Comparison of ENCODE assay signal across 8 mouse cellular contexts in genomic region chr13:46735219-46735807, GRCm38 (mm10). TPM values are rescaled to one million over a fixed set of nuclear protein-coding genes. Genes with fewer than 3 reads are reported as not detected.
DNase-seq lines count a peak whose midpoint lies in the region; ATAC-seq lines count a peak whose summit lies in the region.

No protein-coding gene starts in this region.

- peaks cover 9% of the 10 kb centered on the region for H3K4me1 ChIP-seq in kidney, embryonic 15.5 days
- peaks cover 5% of the 10 kb centered on the region; the same call in 1 of the 2 replicates for H3K4me1 ChIP-seq in hindbrain, embryonic 14.5 days (replicated peaks; ENCODE audit: control insufficient read depth, insufficient read depth, low read length)
- H3K4me1 ChIP-seq in midbrain, embryonic 13.5 days (replicated peaks): peaks cover 14% of the 10 kb centered on the region

- WGBS in kidney, embryonic 15.5 days: 42% methylated on average over 11 of the region's 11 CpGs
- WGBS in hindbrain, embryonic 14.5 days: 48% methylated on average over 11 of the region's 11 CpGs
- WGBS in midbrain, embryonic 13.5 days: 48% methylated on average over 11 of the region's 11 CpGs

- no peaks in the 10 kb centered on the region for H3K9me3 ChIP-seq in kidney, embryonic 15.5 days (replicated peaks)
- H3K9me3 ChIP-seq in hindbrain, embryonic 14.5 days (ENCODE audit: control insufficient read depth, low read length): no peaks in the 10 kb centered on the region
- H3K9me3 ChIP-seq in midbrain, embryonic 13.5 days: no peaks in the 10 kb centered on the region

- H3K4me3 ChIP-seq in kidney, embryonic 15.5 days (replicated peaks): peak overlapping the region; percentile 50
- peak overlapping the region; percentile 26 for H3K4me3 ChIP-seq in hindbrain, embryonic 14.5 days (replicated peaks; ENCODE audit: low read length)
- peak overlapping the region; percentile 35 for H3K4me3 ChIP-seq in midbrain, embryonic 13.5 days (replicated peaks)

- H3K9ac ChIP-seq in kidney, embryonic 15.5 days: peak overlapping the region; percentile 38
- peak overlapping the region; percentile 8; the same call in 1 of the 2 replicates for H3K9ac ChIP-seq in hindbrain, embryonic 14.5 days
- H3K9ac ChIP-seq in midbrain, embryonic 13.5 days (replicated peaks): peak overlapping the region; percentile 53; the same call in 1 of the 2 replicates

- no peaks in the 10 kb centered on the region for H3K36me3 ChIP-seq in kidney, embryonic 15.5 days
- H3K36me3 ChIP-seq in hindbrain, embryonic 14.5 days (replicated peaks; ENCODE audit: control insufficient read depth, insufficient read depth): no peaks in the 10 kb centered on the region
- H3K36me3 ChIP-seq in midbrain, embryonic 13.5 days: no peaks in the 10 kb centered on the region

- DNase-seq in kidney, postnatal 10 days: no peak
- DNase-seq in hindbrain, embryonic 14.5 days (ENCODE audit: low spot score): no peak
- no peak for DNase-seq in urinary bladder, postnatal 25 days (ENCODE audit: low spot score)
- DNase-seq in testis, postnatal 14 days (ENCODE audit: low spot score): no peak
- no peak for DNase-seq in frontal cortex, postnatal 36 days (ENCODE audit: low spot score in 2 of 2)

- ATAC-seq in kidney, embryonic 15.5 days (replicated peaks; ENCODE audit: low FRiP score): no peak
- ATAC-seq in common myeloid progenitor, adult 5-6 weeks (replicated peaks; ENCODE audit: low read depth, poor library complexity, severe bottlenecking): 0 out of 2 replicates have a peak, but pooled peaks have one; percentile 19
- no peak for ATAC-seq in hindbrain, embryonic 14.5 days (ENCODE audit: low FRiP score)
- no peak for ATAC-seq in midbrain, embryonic 13.5 days

- H3K4me2 ChIP-seq in kidney, embryonic 15.5 days: peak overlapping the region; percentile 85
- H3K4me2 ChIP-seq in hindbrain, embryonic 14.5 days (replicated peaks): peak overlapping the region; percentile 53
- H3K4me2 ChIP-seq in midbrain, embryonic 13.5 days (replicated peaks): peak overlapping the region; percentile 64

- no peak overlapping the region for H3K27ac ChIP-seq in kidney, embryonic 15.5 days
- no peak overlapping the region for H3K27ac ChIP-seq in hindbrain, embryonic 14.5 days
- H3K27ac ChIP-seq in midbrain, embryonic 13.5 days: no peak overlapping the region

- no peaks in the 10 kb centered on the region for H3K27me3 ChIP-seq in kidney, embryonic 15.5 days
- H3K27me3 ChIP-seq in hindbrain, embryonic 14.5 days (ENCODE audit: control insufficient read depth, insufficient read depth, low read length): peaks cover 5% of the 10 kb centered on the region; the same call in 1 of the 2 replicates
- peaks cover 6% of the 10 kb centered on the region; the same call in 1 of the 2 replicates for H3K27me3 ChIP-seq in midbrain, embryonic 13.5 days

RNA-seq across cellular contexts. Expression of gene Nup153, which starts 7.6 kb away (rescaled TPM):
- 24.9 and 27.8 TPM in 2 replicates for polyA plus RNA-seq in kidney, embryonic 15.5 days (2015; fragmentation: Nextera tagmentation; extraction: Ambion mirVana)
- total RNA-seq in common myeloid progenitor, adult 5-6 weeks (2017): 155 and 190 TPM in 2 replicates
- polyA plus RNA-seq in hindbrain, embryonic 14.5 days (2014; fragmentation: Nextera tagmentation; extraction: Ambion mirVana): 25.9 and 33.2 TPM in 2 replicates
- polyA plus RNA-seq in midbrain, embryonic 13.5 days (2015; fragmentation: Nextera tagmentation; extraction: Ambion mirVana): 21.9 and 22.4 TPM in 2 replicates
